Mouse (Mus musculus) heart, adult 2 months (tissue): Measurements from ENCODE around the gene Tpr.

Experiments used
- CTCF ChIP-seq: fragments of 200-600 bp; IDR thresholded peaks from 2 replicates; pipeline ENCODE4 v1.8.1; 2022; ENCODE audit warnings: antibody characterized with exemption, mild to moderate bottlenecking, moderate library complexity
- EP300 ChIP-seq: fragments of 200-500 bp; IDR thresholded peaks from 2 replicates; pipeline ENCODE4 v1.6.1; 2011; ENCODE audit warnings: low read depth, low read length, control low read depth; ENCODE audit not compliant: insufficient read depth
- POLR2A ChIP-seq: fragments of 200-500 bp; IDR thresholded peaks from 2 replicates; pipeline ENCODE4 v1.6.1; 2011; ENCODE audit warnings: mild to moderate bottlenecking, low read depth, low read length, control low read depth; ENCODE audit not compliant: insufficient read depth

DNA sequence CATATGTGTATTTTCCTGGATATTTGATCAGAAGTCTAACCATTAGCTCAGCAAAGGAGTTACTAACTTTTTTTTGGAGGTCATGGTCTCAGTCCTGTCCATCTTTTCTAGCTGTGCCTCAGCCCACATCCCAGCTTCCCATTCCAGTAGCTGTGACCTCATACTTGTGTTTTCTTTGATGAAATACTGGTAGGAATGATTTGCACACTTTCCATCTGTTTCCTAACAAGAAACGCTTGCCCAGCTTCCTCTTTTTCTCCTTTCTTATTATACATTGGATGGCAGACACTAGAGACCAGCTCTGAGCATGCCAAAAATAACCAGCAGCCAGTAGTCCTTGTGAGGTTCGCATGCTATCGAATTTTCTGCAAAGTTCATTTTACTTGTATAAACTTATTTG, 77.4 kb downstream of the Tpr start:
- no peak for TF ChIP-seq POLR2A
- no peak for TF ChIP-seq CTCF
- TF ChIP-seq EP300 = no peak
